Mouse (Mus musculus) telencephalon, adult 2 months (tissue): ENCODE measurements at regions not wholly inside any gene's neighbourhood (a gene's known extent, or its start where the extent isn't known, plus 50 kb on each side); places are given as distances from the start of the nearest gene placed in this dataset.
"Not testable (repeated sequence)": the region's sequence is repeated elsewhere in the genome, so short reads cannot be mapped to it uniquely, and the experiment has no call there.

Experiments used
- DNase-seq: peaks from one replicate; pipeline ENCODE4 v3.0.0-alpha.2; 2011; ENCODE audit warnings: low read depth, low spot score

DNA sequence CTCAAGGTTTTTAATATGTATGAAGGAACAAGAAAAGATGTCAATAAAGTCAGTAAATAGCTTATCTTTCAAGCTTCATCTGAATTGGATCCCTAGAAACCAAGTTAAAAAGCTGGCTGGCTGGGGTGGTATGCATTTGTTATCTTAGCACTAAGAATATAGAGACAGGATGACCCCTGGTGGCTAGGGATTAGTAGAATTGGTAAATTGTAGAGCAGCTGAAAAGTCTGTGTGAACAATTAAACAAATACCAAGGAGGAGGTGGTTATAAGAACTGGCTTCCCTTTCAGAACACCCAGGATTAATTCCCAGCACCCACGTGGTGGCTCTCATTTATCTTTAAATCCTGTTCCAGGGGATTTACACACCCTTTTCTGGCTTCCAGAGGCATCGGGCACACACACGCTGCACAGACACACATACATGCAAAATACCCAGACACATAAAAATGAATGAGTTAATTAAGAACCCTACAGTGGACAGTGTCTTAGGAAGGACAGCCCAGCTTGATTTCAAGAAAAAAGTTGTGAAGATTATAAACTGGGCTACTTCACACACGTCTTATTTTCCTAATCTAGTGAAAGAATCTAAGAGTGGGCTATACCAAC lies 170.5 kb downstream of the Pdzph1 start:
- DNase-seq = peak; percentile 12

DNA sequence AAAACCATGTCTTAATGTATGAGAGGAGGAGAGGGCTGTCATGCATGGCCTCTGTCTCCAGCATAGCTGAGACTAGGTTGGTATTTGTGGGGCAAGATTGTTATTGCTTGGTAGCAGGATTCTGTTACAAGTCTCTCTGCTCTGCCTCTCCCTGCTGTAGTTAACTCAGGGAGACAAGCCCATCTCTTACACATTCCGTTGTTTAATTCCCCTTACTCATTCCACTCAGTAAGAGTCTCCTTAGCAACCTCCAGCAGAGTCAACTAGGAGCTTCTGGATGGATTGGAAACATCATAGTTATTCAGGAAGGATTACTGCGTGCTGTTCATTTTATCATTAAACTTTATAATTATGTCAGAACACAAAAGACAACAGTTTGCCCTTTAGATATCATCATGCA lies 171.8 kb downstream of the Pdzph1 start:
- no peak for DNase-seq

DNA sequence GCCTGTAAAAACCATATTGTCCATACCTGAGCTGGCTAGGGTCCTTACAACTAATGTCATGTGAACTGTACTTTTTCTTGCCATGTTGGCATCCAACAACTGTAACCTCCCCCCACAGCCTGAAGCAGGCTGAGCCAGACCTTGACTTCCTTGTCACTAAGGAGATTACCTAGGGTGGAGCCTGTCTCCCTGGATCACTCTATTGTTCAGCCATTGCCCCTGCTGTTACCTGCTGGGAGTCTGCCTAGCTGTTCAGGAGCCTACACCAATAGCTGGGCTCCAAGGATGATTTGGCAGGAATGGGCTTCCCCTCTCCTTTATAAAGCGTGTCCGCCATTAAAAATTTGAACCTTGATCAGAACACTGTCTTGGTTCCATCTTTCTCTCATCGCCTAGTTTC lies 215.7 kb downstream of the Pdzph1 start:
- not testable (repeated sequence) for DNase-seq

DNA sequence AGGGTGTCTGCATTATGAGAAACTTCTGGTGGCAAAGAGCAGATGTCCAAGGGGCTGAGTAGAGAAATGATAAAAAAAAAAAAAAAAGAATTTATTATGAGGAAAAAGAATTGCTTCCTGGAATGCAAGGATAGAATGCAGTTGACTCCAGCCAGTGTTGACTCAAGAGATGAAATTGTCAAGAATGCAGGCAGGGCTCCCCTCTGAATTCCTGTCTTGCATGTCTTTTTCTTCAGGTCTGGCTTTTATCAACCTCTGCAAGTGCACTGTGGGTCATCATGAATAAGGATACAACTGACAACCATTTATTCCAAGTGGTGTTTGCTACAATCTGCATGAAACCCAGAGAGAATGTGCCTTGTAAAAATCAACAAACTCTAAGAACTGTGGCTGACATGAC lies 217.6 kb downstream of the Pdzph1 start:
- no peak for DNase-seq

DNA sequence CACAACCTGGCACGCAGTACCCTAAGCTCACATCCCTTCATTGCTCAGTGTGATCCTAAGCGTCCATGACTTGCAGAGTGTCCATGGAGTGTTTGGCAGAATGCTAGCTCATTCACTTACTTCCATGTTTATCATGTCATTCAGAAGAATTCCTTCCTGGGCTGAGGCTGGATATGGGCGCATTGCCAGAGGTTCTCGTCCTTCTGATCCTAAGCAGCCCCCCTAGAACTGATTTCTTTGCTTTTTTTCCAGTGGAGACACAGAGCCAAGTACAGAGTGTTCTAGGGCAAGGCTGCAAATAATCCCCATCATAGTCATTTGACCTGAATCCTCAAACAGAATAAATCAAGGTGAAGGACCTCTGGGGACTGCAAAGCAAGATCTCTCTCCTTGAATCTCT lies 226.0 kb downstream of the Pdzph1 start:
- DNase-seq = no peak

DNA sequence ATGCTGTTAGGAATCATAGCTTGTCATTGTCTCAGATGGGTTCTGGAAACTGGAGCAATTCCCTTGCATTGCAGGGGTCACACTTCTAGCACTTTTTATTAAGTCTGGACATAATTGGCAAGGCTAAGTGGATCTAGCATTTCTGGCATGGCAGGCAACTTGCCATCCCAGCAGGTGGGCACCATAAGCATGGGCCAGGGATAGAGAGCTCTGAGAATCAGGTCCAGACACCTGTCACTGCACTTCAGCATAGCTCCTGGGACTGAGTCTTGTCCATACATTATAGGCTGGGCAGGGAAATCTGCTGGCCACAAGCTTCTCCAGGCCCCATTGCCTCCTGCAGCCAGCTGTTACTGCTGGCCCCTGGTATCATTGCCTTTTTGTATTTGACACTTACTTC lies 242.2 kb downstream of the Pdzph1 start:
- DNase-seq = no peak

DNA sequence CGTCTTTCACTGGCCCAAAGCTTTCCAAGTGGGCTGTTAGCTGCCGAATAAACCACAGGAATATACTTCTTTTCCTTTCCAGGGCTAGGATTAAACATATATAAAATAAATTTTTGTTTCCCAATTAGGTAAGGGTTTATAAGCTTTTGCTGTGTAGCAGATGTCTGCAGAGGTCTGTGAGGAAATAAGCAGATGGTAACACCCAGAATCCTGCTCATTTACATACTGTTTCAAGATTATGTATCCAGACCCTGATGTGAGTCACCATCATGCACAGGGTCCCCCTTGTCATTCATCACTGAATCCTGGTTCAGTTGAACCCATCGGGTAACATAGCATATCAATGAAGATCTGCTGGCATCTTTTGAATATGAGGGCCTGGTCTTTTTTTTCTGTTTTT lies 242.9 kb downstream of the Pdzph1 start:
- DNase-seq = peak; percentile 34

DNA sequence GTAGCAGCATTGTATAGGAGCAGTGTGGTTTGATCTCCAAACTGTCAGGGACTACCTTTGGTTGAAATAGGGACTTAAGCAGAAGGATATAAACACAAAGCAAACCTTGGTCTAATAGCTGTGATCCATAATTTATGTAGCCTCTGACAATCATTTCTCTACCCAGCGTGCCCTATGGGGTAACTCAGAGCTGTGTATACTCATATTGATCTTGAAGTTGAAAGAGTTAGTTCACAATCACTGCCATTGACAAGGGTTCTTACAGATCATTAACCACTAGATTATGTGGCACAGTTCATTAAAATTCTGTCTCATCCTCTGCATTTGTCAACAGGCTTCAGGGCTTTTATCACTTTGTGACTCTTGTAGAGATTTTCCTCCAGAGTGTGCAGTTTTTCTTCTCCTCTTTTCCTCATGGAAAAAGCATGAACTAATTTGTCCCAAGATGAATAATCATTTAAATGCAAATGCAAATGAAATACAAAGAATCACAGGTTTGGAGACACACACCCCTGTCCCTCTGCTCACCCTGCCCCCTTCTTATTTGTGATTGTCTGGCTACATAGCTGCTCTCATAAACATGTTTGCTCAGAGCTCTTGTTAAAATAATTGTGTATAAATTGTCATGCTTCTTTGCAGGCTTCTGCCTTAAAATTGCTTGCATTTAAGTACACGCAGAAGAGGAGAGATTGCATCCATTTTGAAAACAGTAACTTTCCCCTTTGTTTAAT lies 280.3 kb downstream of the Pdzph1 start:
- DNase-seq = no peak

DNA sequence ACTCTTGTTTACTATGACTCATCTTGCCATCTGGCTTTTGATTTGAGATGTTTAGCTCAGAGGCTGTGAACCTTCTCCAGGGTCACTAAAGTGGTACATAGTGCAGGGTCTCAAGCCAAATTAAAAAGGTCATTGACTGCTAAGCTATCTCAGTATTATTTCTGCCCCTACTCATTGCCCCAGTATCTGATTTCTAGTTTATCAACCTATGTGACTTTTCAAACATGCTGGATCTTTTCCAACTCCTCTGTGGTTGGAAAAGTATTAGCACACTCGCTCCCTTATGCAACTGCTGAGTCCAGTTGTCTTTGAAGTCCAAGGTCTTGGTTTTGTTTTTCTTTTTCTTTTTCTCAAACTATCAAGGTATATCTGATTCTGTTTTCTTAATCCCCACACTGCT lies 301.0 kb downstream of the Pdzph1 start:
- no peak for DNase-seq

DNA sequence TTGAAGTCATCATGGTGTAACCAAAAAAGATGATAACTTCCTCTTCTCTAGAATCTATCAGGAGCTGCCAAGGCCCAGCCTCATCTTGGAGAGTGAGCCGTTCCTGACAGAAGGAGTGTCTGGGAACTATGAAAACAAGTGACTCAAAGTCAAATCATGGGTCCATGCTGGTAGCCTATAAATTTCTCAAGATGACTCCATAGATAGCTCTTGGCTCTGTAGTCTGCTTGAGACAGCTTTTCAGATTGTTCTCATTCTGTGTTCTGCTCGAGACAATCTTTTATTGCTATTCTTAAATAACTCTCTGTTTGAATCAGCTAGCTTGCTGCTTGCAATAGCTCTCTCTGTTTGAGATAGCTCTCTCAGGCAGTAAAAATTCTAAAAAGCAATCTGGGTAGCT lies 318.9 kb downstream of the Pdzph1 start:
- peak; percentile 69 for DNase-seq

DNA sequence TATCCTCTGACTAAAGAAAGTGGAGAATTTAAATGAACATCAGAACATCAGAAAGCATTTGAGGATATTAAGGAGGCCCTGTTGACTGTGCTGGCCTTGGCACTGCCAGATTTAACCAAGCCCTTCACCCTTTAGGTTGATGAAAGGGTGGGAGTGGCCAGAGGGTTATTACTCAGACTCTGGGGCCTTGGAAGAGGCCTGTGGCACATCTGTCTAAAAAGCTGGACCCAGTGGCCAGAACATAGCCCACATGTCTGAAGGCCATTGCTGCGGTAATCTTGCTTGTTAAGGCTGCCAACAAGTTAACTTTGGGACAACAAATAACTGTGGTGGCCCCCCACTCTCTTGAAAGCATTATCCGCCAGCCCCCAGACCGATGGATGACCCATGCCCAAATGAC lies 323.1 kb downstream of the Pdzph1 start:
- DNase-seq = no peak

DNA sequence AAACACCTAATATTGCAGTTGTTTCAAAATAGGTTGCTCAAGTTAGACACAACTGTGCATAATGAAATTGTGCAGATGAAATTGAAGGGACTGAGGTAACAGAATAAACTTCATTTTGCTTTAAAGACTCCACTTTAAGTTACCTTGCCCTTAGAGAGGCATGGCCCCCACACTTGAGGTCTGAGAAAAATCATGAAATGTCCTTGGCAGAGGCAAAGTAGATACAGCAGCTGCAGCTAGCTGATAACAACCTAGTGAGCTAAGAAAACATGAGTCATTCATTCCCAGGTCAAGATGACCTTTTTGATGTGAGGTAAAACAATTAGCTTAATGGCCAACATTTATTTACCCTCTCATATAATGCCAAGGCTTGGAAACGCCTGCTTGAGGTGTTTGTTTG lies 347.4 kb downstream of the Pdzph1 start:
- DNase-seq = no peak

DNA sequence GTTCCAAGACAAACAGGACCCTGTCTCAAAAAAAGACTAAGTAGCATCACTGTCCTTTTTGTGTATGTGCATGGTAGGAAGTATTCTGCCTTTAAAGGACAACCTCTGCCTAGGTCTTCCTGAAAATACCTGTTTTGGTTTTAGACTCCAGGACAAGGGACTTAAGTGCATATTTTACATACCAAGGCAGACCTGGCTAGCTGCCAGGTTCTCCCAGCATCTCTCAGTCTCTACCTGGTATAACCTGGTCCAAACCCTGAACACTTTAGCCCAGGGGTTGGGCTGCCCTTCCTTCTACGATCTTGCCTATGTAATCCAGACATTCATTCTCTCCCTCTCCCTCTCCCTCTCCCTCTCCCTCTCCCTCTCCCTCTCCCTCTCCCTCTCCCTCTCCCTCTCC lies 348.9 kb downstream of the Pdzph1 start:
- DNase-seq = no peak

DNA sequence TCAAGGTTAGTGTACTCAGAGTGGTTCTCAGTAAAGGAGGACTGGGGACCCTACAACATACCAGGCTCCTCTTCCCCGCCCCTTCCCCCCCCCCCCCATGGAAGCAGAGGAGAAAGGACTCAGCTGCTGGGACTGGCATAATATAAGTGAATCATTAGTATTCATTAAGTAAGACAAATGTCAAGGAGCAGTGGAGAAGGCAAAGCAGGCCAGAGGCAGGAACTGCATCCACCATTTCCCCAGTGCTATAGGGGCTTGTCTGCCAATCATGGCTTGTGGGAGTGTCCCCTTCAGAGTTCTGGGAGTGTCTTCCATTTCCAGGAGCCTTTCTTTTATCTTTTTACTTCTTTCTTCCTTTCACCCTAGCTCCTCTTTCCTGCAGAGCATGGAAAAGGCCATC lies 392.3 kb downstream of the Pdzph1 start:
- DNase-seq = no peak

DNA sequence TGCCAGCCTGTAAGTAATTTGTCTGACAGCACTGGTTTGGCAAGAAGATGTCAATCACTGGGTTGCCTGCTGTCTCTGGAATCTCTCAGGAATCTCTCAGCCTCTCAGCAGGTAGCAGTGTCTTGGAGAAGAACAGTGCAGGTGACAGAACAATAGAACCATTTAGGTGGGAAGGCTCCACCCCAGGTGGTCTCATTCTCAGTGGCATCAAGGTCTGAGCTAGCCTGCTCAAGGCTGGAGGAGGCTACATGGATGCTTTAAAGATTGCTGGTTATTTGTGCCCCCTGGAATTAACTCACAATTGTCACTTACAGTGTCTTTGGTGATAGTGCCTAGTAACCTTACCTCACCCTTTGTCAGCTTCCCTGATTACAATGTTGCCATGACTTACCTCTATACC lies 394.5 kb downstream of the Pdzph1 start:
- no peak for DNase-seq

DNA sequence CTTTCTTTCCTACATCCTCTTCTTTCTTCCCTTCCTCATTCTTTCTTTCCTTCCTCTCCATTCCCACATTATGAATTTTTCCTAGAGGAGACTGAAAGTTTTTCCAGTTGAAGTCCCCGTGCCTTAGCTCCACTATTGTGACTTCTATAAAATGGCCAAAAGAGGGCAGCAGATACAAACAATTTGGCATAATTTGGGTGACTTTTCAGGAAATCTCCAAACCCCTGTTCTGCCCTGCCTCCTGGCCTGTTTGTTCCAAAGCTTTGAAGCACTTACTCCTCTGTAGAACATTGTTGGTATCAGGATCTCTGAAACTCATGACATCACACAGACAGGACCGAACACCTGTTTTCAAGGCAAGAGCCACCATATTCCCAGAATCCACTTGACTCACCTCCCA lies 403.2 kb downstream of the Pdzph1 start:
- peak; percentile 6 for DNase-seq

DNA sequence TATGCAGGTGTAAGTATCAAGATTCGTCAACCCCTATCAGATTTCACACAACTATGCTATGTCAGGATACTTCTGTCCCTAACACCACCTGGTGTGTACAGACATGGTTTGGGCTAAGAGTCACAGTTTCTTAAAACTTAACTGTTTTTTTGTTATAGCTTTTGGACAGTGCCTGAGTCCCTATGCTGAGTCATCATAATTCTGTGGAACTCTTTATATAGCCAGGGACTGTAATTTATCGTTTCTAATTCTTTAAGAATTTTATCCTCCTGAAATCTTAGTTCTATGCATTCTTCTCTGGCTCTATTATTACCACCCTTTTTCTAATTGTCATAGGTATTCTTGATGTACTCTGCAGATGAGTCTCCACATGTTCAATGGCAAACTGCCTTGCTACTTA lies 418.3 kb downstream of the Pdzph1 start:
- DNase-seq = no peak
